Mouse (Mus musculus) thymus, postnatal 36 days (tissue): ENCODE data around the gene Rab8b.

Experiments used
- DNase-seq, 2 experiments: peaks; one replicate each; pipeline ENCODE4 v3.0.0; 2022; ENCODE audit warnings: mixed read lengths in 2 of 2

Rab8b gene

DNA sequence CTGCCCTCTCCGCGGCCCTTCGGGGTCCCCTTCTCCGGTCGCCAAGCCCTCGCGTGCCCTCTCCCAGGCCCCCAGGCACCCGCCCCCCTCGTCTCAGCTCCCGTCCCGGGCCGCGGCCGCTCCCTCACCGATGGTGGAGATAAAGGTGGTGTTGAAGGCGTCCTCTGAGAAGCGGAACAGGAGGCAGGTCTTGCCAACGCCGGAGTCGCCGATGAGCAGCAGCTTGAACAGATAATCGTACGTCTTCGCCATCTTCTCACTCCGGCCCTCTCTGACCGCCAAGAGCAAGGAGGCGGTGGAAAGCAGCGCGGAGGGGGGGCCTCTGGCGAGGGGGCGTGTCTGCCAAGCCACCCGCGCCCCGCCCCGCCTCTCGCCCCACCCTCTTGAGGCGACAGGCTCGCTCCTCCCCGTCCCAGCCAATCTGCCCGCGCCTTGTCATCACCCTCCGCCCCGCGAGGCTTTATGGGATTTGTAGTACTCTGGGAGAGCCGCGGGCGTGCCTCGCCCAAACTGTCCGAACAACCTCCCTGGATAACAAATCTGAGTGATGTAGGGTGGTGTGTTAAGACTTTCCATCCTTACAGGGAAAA is at the start of gene Rab8b:
Gene Rab8b (minus strand): TSS at position 306 of the 590 bp plus-strand sequence.
- DNase-seq, result peak; percentile 97

DNA sequence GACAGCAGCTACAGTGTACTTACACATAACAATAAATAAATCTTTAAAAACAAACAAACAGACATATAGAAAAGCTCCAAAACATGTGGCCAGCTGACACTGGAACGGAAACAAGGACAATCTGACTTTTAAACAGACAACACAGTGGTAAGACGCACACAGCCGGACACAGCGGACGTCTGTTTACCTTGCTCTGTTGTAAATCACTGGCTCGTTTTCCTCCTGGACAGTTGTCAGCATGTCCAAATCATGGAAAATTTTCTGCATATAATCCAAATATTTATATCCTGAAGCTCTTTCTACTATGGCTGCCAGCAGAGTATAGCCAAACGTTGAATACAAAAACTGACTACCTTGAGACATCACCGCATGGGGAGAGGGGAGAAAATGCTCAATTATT is 48.0 kb upstream of the Rab8b start:
- DNase-seq, result no peak

DNA sequence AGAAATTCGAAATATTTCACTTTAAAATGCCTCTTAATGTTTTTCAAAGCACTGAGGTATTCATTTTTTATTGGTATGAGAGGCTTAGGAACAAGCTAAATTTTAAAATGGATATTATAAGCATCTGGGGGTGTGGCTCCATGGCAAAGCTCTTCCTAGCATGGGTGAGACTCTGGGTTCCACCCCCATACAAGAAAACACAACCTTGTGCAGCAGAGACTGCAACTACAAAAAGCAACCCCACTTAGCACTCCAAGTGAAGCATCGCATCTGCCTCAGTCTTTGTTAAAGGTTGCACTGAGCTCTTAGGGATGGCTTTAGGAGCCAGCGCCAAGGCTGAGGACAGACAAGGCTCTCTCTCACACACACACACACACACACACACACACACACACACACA is 42.0 kb upstream of the Rab8b start:
- no peak for DNase-seq

DNA sequence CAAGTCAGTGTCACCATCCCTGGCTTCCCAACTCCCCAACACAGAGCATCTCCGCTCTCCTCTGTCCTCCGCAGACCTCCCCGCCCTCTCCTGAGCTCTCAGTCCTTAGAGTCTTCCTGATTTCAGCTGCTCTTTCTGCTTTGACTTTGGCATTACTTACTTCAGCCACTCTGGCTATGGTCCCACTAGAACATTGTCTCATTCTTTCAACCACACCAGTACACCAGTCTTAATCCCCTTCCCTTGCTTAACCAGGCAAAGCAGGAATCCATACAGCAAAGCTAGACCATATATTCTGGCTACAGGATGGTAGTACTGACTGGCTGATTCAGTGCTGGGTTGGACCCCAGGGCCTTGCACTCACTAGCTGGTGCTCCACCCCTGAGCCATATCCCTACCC is 38.0 kb upstream of the Rab8b start:
- no peak for DNase-seq

DNA sequence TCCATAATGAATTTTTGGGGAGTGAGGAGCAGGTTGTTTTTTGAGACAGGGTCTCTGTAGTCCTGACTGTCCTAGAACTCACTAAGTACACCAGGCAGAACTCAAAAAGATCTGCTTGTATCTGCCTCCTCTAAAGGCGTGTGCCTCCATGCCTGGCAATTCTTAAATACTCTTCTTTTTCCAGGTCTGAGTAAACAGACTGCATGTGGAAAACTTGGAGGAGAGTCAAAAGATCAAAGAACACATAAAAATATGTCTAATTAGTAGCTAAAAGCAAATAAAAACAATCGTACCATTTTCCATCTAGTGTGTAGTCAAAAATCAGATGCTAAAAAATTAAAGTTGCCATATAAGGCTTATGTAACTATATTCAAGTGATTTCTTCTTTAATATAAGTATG is 33.4 kb upstream of the Rab8b start:
- DNase-seq, result no peak

DNA sequence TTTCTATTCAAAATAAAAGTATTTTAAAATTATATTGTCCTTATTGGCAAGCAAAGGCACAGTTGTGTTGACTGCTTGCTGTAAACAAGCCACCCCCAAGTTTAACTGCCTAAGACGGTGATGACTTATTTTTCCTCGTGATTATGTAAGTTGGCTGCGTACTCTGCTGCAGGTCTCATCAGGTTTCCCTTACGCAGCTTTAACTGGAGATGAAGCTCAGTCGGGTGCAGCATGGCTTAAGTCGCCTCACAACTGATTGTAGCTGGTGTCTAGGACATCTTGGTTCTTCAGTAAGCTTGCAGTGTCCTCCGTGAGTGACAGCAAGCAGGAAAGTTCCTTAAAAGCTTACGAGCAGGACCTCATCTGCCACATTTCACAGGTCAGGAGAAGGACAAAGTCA is 32.8 kb upstream of the Rab8b start:
- no peak for DNase-seq

DNA sequence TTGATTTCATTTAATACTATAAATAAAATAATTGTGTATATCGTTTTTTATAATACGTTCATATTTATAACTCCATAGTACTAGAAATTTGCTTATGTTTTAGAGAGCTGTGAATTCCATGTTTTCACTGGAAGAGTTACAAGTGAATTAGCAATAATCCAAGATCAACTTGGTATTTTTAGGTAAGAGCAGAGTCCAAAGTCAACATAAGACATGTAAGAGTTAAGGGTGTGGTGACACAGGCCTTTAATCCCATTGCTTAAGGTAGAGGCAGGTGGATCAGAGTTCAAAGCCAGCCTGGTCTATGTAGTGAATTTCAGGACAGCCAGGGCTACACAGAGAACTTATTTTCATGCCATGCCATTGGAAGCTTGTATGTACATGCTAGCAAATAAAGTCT is 29.0 kb upstream of the Rab8b start:
- DNase-seq, result no peak

DNA sequence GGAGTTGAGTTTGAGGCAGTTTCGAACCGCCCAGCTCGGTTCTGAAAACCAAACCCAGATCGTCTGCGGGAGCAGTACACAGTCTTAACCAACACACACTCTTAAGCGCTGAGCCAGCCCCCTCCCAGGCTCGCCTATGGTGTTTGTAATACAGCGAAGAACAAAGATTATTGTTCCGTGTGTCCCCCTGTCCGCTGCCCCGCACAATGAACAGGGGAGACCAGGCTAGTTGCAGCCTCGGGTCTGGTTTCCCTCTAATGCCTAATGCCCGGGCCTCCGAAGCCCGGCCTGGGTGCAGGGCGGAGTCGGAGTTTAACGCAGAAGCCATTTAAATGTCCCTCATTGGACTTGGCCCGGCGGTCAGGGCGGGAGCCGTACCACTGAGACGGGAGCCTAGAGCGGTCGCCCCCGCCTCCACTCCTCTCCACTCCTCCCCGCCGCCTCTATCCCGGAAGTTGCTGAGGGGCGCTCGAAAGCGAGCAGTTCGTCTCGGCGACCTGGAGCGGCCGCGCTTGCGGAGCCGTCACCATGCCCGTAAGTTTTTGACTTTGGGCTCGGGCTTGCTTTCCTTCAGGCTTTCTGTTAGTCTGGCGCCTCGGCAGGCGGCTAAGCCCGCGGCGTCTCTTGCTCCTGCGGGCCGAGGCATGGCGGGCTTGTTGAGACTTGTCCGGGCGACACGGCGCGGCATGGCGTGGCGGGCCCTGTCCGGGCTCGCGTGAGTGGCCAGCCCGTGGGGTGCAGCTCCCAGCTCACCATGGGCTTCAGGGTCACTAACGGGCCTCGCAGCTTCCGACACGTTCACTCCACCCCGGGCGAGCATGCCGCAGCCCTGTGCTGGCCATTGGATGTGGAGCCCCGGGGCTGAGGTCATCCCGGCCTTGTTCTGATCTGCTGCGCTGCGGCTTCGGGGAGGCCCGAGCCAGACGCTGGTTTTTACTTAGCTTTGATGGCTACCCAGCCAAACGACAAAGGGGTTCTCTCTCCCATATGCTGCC is 26.5 kb upstream of the Rab8b start, which contains the start of gene Rps27l:
Gene Rps27l (plus strand): TSS at position 440 of the 995 bp plus-strand sequence.
- peak; percentile 91 to 92 for DNase-seq

DNA sequence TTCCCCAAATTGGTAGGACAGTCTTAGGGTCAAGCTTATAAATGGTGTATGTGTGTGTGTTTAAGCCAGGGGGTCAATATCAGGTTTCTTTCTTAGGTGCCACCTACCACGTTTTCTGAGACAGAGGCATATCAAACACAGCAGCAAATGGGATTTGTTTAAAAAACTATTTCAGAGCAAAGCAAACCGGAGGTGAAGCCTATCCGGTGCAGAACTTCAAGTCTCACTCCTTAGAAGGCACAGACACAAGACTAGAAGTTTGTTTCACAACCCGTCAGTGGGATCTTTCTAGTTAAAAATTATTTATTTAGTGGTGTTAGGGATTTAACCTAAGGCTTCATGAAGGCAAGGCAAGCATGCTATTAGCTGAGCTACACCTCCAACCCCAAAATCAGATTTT is 25.7 kb upstream of the Rab8b start:
- no peak for DNase-seq

DNA sequence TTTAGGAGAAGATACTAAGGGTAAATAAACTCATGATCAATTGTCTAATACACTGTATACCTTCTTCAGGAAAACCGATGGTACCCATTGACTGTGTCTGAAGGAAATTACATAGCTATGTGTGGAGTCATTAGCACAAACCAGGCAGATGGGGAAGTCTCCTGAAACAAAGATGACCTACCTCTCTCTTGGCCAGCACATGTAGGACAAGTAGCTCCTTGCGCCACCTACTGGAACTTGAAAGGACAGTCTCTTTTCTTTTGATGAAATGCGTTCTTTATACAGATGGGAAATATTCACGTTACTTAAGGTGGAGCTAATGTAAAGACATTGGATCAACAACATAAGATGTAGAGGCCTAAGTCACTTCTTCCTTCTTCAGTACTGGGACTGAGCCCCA is 19.3 kb upstream of the Rab8b start:
- DNase-seq, result no peak

DNA sequence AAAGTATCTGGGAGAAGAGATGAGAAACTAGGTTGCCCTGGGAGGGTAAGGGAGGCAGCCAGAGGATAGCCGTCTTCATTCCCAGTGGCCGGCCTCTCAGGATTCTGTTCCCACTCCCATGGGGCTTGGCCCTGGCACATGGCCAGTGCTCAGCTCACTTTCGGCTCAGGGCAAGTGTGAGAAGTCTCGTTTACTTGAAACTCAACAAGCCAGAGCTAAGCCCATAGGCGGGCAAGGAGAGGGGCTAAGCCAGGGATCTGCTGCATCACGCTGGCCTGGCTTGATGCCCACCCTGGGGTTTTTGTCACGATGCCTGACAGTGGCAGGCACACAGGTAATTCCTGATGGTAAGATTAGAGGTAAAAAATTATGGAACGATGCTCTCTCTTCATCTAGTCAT is 18.0 kb upstream of the Rab8b start:
- DNase-seq, result no peak

DNA sequence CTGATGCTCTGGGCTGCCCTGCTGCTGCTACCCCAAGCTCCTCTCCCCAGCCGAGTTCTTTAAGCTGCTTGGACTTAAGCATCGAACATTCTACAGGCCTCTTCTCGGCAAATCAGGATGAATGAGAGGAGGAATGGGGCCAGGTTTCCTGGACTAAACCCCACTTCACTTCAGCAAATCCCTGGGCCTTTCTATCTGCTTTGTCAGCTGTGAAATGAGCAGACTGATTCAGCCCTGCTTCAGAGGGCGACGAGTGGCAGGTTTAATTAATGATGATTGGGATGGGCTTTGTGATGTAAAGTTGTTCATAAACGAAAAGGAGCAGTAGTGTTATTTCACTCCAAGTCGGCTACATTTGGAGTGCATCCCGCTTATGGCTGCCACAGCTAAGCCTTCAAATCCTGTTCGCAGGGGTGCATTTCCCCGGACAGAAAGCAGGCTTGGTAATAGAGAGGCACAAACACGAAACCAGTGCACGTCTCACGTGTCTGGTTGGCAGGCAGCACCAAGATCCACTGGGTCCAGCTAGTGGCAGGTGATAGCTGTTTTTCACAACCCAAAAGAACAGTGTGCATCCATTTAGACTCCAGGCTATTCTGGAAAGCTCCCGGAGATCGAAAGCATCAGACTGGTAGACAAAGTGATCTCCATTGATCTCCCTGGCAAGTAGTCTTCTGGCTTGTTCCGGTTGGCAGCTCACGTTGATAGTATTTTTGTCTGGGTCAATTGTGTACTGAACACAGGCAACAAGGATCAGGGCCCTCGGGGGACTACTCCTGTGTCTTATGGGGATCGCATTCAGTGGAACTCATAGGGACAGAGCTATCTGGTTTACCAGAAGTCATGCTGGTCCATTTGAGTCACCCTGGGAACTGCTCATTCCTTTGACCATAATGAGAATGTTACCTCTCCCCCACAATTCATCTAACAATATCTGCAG is 14.7 kb upstream of the Rab8b start:
- DNase-seq, result no peak

DNA sequence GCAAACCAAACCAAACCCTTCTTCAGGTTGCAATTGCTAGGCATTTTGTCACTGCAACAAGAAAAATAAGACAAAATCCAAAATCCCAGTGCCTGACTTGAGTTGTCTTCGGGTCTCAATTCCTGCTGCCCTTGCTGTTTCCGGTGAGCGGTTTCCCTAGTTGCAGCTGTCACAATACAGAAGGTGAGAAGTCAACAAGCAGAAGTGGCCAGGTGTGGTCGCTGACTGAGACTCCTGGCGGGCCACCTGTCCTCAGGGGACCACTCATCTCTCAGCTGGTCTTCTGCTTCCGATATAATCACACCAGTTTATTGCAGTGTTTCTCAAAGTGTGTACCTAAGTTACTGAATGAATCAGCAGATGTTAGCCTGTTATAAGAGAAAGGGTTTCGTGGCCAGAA is 10.9 kb upstream of the Rab8b start:
- no peak for DNase-seq

DNA sequence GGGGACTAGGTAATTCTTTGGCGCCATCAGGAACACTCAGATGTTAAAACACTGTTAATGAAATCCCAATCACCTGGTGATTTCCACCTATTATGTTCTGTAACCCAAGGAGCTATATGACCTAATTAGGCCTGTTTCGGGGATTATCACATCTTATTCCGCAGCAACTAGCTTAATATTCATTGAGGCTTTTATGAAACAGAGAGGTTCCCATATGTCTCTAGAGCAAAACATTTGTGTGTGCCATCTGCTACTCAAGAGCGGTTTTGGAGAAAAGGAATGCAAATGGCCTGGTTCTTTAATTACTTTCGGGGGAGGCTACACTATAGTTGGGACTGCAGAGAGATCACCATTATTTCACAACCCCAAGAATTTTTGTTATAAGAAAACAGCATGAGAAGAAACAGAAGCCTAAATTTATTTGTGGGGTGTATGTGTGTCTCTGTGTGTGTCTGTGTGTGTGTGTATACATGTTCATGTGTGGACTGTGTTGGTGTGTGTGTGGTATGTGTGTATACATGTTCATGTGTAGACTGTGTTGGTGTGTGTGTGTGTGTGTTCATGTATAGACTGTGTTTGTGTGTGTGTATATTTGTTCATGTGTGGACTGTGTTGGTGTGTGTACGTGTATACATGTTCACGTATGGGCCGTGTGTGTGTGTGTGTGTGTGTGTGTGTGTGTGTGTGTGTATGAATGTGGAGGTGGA is 8.4 kb upstream of the Rab8b start:
- DNase-seq, result no peak

DNA sequence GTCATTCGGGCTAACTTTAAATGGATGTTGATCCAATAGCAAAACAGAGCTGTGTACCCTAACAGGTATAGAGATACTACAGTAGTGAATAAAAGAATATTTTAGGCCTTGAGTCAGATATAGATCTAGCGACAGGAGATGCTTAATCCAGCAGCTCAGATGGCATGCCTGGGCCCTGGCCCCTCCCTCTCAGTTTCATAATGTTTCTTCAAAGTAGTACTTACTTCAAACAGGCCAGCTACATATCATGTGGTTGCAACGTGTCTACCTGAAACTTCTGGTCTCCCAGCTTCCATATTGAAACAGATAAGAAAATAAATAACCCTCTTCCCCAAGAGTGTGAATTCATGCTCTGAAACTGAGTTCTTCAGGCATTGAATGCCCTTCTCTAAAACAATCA is 6.4 kb upstream of the Rab8b start:
- DNase-seq, result no peak

DNA sequence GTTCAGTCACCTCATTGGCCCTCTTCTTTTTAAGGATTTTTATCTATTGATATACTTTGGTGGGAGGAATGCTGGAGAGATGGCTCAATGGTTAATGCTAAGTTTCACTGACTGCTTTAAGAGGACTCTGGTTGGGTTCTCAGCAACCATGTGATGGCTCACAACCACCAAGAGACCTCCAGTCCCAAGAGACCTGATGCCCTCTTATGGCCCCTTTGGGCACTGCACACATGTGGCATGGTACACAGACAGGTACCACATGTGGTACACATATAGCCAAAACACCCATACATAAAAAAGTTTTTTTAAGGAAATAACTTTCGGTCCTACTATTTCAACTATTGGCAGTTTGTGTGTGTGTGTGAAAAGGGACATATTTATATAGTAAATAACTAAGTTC is 2.6 kb upstream of the Rab8b start:
- DNase-seq, result peak; percentile 28 to 41

DNA sequence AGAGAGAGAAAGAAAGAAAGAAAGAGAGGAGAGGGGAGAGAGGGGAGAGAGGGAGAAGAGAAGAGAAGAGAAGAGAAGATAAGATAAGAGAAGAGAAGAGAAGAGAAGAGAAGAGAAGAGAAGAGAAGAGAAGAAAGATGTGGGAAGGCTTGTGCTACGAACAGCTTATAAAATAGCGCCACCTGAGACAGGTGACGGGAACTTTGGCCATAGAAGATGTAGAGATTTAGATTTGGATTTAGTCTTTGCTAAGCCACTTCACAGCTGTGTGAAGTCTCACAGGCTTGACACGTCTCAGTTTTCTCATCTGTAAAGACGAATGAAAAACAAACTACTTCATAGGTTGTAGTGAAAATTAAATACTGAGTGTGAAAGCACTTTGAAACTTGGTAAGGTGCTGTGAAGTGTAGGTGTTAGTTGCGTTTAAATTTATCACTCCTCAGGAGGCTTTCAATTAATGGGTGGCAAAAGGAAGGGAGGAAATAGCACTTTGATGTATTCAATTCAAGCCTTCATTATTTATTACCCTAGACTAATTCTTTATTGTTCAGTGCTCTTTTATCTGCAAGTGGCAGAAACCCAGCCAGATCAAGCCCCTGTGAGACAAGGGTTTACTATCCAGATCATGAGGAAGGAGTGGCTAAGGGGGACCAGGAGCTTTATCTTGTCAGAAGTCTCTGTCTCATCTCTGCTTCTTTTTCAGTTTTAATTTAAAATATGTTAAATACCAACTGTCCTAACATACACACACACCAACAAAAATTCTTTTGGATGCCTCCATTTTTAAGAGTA is 1.2 kb upstream of the Rab8b start:
- peak in 1 of 2 experiments; percentile 44 for DNase-seq

DNA sequence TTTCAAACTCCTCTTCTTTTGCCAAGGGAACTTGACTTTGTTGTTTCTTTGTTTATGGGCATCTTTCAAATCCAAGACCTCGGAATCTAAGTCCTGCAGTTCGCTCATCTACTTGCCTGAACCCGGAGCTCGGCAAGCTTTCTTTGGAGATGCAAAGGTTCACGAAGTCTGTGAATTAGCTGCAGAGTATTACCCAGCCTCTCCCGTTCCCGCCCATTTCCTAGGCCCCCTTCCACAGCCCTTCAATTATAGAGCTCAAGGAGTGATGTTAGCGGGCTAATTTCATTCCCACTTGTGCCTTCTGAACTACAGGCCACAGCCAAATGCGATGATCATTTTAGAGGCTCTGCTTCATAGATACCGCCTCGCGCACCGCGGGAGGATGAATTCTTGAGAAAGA is 494 bp upstream of the Rab8b start:
- DNase-seq, result peak; percentile 18 to 28

DNA sequence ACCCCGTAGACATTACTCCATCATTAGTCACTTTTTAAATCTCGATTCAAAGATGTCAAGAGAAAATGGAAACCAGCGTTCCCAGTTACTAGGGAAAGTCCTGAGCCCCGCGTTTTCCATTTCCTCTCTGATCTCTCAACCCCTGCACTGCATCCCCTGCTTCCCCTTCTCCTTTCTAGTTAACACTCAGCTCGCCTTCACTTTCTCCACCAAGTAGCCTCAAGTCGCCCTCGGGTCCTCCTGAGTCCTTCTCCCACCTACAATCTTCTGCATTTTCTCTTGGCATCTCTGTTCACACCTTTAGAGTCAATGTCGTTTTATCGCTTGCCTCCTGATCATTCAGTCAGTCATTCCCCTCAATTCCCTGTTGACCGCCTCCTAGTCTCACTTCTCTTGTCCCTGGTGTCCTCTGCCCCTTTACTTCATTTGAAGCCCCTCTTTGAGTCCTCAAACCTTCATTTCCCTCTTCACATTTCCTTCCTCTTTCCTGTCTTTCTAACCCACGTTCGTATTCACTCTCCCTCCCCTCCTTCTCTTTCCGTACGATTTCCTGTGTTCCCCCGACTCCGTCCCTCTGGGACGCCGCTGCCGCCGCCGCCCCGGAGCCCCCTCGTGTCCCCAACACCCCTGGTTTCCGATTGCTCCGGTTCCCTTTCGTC is 686 bp downstream of the Rab8b start:
- DNase-seq, result no peak

DNA sequence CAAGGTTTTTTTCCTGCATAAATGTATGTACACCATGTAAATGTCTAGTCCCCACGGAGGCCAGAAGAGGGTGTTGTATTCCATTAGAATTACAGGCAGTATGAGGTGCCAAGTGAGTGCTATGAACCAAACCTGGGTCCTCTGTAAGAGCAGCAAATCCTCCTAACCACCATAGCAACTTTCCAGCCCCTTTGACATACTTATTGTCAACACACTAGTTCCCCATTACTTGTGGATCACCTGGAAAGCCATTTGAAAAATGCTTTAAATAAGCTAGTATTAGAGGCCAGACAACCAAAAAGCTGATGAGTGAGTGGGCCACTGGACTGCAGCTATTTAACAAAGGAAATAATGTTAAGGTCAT is 1.6 kb downstream of the Rab8b start:
- no peak for DNase-seq
